11 mouse cellular contexts compared by ENCODE assay signal in genomic region chr12:71481371-71481770, GRCm38 (mm10).
DNase-seq lines count a peak whose midpoint lies in the region; ATAC-seq lines count a peak whose summit lies in the region.
"Had no signal": no experiment of that assay in that cellular context is flagged by ENCODE, and none has a peak within 500 bp of the region (broad histone marks: within the 10 kb centered on the region; RNA-seq: fewer than 3 reads in every experiment).

No protein-coding gene starts in this region.

- H3K4me1 ChIP-seq in embryonic facial prominence, embryonic 12.5 days, result peaks cover 29% of the 10 kb centered on the region
- H3K4me1 ChIP-seq in embryonic facial prominence, embryonic 10.5 days, result peaks cover 33% of the 10 kb centered on the region
- H3K4me1 ChIP-seq in kidney, embryonic 14.5 days (ENCODE audit: control insufficient read depth, insufficient read depth, low read length), result peaks cover 12% of the 10 kb centered on the region; the same call in 1 of the 2 replicates
- peaks cover 33% of the 10 kb centered on the region for H3K4me1 ChIP-seq in midbrain, embryonic 13.5 days (replicated peaks)
- peaks cover 55% of the 10 kb centered on the region for H3K4me1 ChIP-seq in midbrain, embryonic 10.5 days
- H3K4me1 ChIP-seq: liver, embryonic 13.5 days had no signal

- no peak for ATAC-seq in embryonic facial prominence, embryonic 12.5 days (ENCODE audit: insufficient number of reproducible peaks, insufficient read depth, low FRiP score, low TSS enrichment)
- no peak for ATAC-seq in kidney, embryonic 14.5 days (ENCODE audit: low FRiP score, low TSS enrichment)
- ATAC-seq in midbrain, embryonic 13.5 days, result no peak

- peak overlapping the region; percentile 66; the same call in 1 of the 2 replicates for H3K27ac ChIP-seq in embryonic facial prominence, embryonic 12.5 days
- H3K27ac ChIP-seq in embryonic facial prominence, embryonic 10.5 days (replicated peaks), result no peak overlapping the region
- peak overlapping the region; percentile 62; the same call in 1 of the 2 replicates for H3K27ac ChIP-seq in kidney, embryonic 14.5 days (ENCODE audit: low read depth, low read length)
- peak overlapping the region; percentile 26 for H3K27ac ChIP-seq in midbrain, embryonic 13.5 days
- H3K27ac ChIP-seq in midbrain, embryonic 10.5 days (replicated peaks), result no peak overlapping the region
- H3K27ac ChIP-seq: liver, embryonic 13.5 days had no signal

- no peaks in the 10 kb centered on the region for H3K36me3 ChIP-seq in embryonic facial prominence, embryonic 12.5 days
- H3K36me3 ChIP-seq in embryonic facial prominence, embryonic 10.5 days (replicated peaks), result no peaks in the 10 kb centered on the region
- no peaks in the 10 kb centered on the region for H3K36me3 ChIP-seq in kidney, embryonic 14.5 days (ENCODE audit: control insufficient read depth, insufficient read depth, low read length)
- no peaks in the 10 kb centered on the region for H3K36me3 ChIP-seq in midbrain, embryonic 13.5 days
- no peaks in the 10 kb centered on the region for H3K36me3 ChIP-seq in midbrain, embryonic 10.5 days
- H3K36me3 ChIP-seq: liver, embryonic 13.5 days had no signal

- H3K9ac ChIP-seq in embryonic facial prominence, embryonic 12.5 days, result no peak overlapping the region
- H3K9ac ChIP-seq in kidney, embryonic 14.5 days (ENCODE audit: low read depth, low read length), result no peak overlapping the region
- H3K9ac ChIP-seq in midbrain, embryonic 13.5 days (replicated peaks), result no peak overlapping the region
- H3K9ac ChIP-seq: liver, embryonic 13.5 days had no signal

- WGBS in embryonic facial prominence, embryonic 12.5 days, result 58% methylated on average over 6 of the region's 6 CpGs
- WGBS in embryonic facial prominence, embryonic 10.5 days, result 74% methylated on average over 6 of the region's 6 CpGs
- 60% methylated on average over 6 of the region's 6 CpGs for WGBS in kidney, embryonic 14.5 days
- 60% methylated on average over 6 of the region's 6 CpGs for WGBS in midbrain, embryonic 13.5 days
- WGBS in midbrain, embryonic 10.5 days, result 75% methylated on average over 6 of the region's 6 CpGs

- DNase-seq in embryonic facial prominence, embryonic 10.5 days (ENCODE audit: low spot score), result no peak
- no peak for DNase-seq in kidney, postnatal 4 days
- no peak for DNase-seq in midbrain, embryonic 10.5 days (ENCODE audit: low spot score)
- peak; percentile 78 for DNase-seq in retina, postnatal 1 day
- no peak for DNase-seq in left cerebral cortex, adult 8-10 months (ENCODE audit: low spot score in 2 of 2)
- DNase-seq: adrenal gland, postnatal 14 days; cerebellum, adult 9-11 months; liver, embryonic 13.5 days had no signal

- no peak overlapping the region for H3K4me2 ChIP-seq in embryonic facial prominence, embryonic 12.5 days (replicated peaks)
- H3K4me2 ChIP-seq in kidney, embryonic 14.5 days (replicated peaks; ENCODE audit: low read depth, low read length), result no peak overlapping the region
- H3K4me2 ChIP-seq in midbrain, embryonic 13.5 days (replicated peaks), result no peak overlapping the region
- H3K4me2 ChIP-seq: liver, embryonic 13.5 days had no signal

- H3K9me3 ChIP-seq in embryonic facial prominence, embryonic 12.5 days, result no peaks in the 10 kb centered on the region
- no peaks in the 10 kb centered on the region for H3K9me3 ChIP-seq in embryonic facial prominence, embryonic 10.5 days
- no peaks in the 10 kb centered on the region for H3K9me3 ChIP-seq in kidney, embryonic 14.5 days (ENCODE audit: control insufficient read depth, low read length)
- no peaks in the 10 kb centered on the region for H3K9me3 ChIP-seq in midbrain, embryonic 13.5 days
- no peaks in the 10 kb centered on the region; the same call in 1 of the 2 replicates for H3K9me3 ChIP-seq in midbrain, embryonic 10.5 days (replicated peaks)
- H3K9me3 ChIP-seq: liver, embryonic 13.5 days had no signal

- H3K4me3 ChIP-seq in embryonic facial prominence, embryonic 12.5 days, result no peak overlapping the region
- H3K4me3 ChIP-seq in embryonic facial prominence, embryonic 10.5 days, result no peak overlapping the region
- H3K4me3 ChIP-seq in kidney, embryonic 14.5 days (ENCODE audit: low read length), result no peak overlapping the region
- no peak overlapping the region for H3K4me3 ChIP-seq in midbrain, embryonic 13.5 days (replicated peaks)
- no peak overlapping the region for H3K4me3 ChIP-seq in midbrain, embryonic 10.5 days
- H3K4me3 ChIP-seq: liver, embryonic 13.5 days had no signal

- no peaks in the 10 kb centered on the region for H3K27me3 ChIP-seq in embryonic facial prominence, embryonic 12.5 days
- peaks cover 18% of the 10 kb centered on the region; the same call in 1 of the 2 replicates for H3K27me3 ChIP-seq in embryonic facial prominence, embryonic 10.5 days (replicated peaks; ENCODE audit: low read depth, poor library complexity, severe bottlenecking)
- no peaks in the 10 kb centered on the region for H3K27me3 ChIP-seq in kidney, embryonic 14.5 days (ENCODE audit: control insufficient read depth, insufficient read depth, low read length)
- peaks cover 19% of the 10 kb centered on the region for H3K27me3 ChIP-seq in midbrain, embryonic 13.5 days
- H3K27me3 ChIP-seq in midbrain, embryonic 10.5 days (ENCODE audit: low read depth, poor library complexity, severe bottlenecking), result peaks cover 69% of the 10 kb centered on the region
- H3K27me3 ChIP-seq: liver, embryonic 13.5 days had no signal

Comparison
In these comparisons a context has a peak if more than half of its experiments do, and no peak if none do; other contexts are left out.
1. H3K27ac ChIP-seq: peak in embryonic facial prominence, embryonic 12.5 days (single experiment), kidney, embryonic 14.5 days (single experiment) and midbrain, embryonic 13.5 days (single experiment); none in embryonic facial prominence, embryonic 10.5 days (single experiment) and midbrain, embryonic 10.5 days (single experiment).